Comparison of ENCODE assay signal across 15 mouse cellular contexts in the genomic region with DNA sequence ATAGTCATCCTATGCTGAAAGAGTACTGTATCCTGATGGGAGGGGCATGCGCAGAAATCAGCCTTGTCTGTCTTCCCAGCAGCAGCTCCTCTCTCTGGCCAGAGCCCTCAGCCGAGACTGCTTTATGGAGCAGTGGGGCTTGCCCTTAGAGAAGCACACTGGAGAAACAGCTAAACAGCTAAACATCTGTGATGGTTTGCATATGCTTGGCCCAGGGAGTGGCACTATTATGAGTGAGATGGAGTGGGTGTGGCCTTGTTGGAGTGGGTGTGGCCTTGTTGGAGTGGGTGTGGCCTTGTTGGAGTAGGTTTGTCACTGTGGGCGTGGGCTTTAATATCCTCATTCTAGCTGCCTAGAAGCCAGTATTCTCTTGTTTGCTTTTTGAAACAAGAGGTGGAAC. TPM values are rescaled to one million over a fixed set of nuclear protein-coding genes. Genes with fewer than 3 reads are reported as not detected.
"Had no signal": no experiment of that assay in that cellular context is flagged by ENCODE, and none has a peak within 500 bp of the region (broad histone marks: within the 10 kb centered on the region; RNA-seq: fewer than 3 reads in every experiment).

No protein-coding gene starts in this region.

- H3K4me1 ChIP-seq: limb, embryonic 12.5 days had no signal

- H3K36me3 ChIP-seq: limb, embryonic 12.5 days; midbrain, embryonic 13.5 days; neural tube, embryonic 15.5 days had no signal

- H3K4me2 ChIP-seq: limb, embryonic 12.5 days; midbrain, embryonic 13.5 days; neural tube, embryonic 15.5 days had no signal

- DNase-seq: kidney, adult 8-10 months; lung, adult 2 months; lung, postnatal 10 days; right cerebral cortex, adult 18-20 months; right cerebral cortex, postnatal 25 days; thymus, postnatal 4 days had no signal

- ATAC-seq: intestine, embryonic 16.5 days; midbrain, embryonic 13.5 days had no signal

- H3K9ac ChIP-seq: limb, embryonic 12.5 days; midbrain, embryonic 13.5 days; neural tube, embryonic 15.5 days had no signal

- H3K27me3 ChIP-seq: limb, embryonic 12.5 days; midbrain, embryonic 13.5 days; neural tube, embryonic 15.5 days had no signal

- H3K9me3 ChIP-seq: neural tube, embryonic 15.5 days had no signal

- H3K4me3 ChIP-seq: layer of hippocampus, adult 2 months; limb, embryonic 12.5 days; midbrain, embryonic 13.5 days; myocyte; neural tube, embryonic 15.5 days had no signal

- H3K27ac ChIP-seq: kidney, postnatal 0 days; layer of hippocampus, adult 2 months; limb, embryonic 12.5 days; macrophage; midbrain, embryonic 13.5 days; neural tube, embryonic 15.5 days; stomach, postnatal 0 days had no signal

RNA-seq across cellular contexts. Expression of a gene that starts 23.6 kb away (rescaled TPM):
- polyA plus RNA-seq: myocyte had no signal
